Mouse (Mus musculus): ENCODE measurements at regions not wholly inside any gene's neighbourhood (a gene's known extent, or its start where the extent isn't known, plus 50 kb on each side); places are given as distances from the start of the nearest gene placed in this dataset.

DNA sequence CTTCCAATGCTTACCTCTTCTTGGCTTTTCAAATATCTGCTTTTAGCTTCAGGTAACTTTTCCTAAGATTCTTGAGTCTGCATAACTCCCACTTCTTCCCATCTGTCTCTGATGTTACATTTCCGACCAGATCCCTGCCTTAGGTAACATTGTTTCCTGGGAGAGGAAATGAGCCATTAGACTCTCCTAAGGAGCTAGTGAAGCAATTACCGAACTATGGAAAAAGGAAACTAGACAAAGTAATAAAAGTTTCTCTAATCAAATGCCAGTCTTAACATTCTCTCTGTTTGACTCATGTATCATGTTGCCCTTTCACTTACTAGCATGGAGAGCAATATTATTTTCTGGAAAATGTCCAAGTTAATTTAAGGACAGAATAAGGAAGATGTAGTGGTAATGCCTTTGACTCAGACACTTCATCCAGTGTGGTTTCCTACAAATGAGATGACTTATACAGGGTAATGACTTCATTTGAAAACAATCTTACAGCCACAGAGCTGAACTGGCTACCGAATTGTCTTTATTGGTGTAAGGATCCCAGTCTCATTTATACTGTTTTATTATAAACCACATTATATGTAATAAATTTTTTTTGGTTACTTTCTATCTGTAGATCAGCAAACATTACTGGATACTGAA is 263.8 kb upstream of the Fam84a start:
- no peak for DNase-seq (ENCODE audit: low spot score in 2 of 2)

DNA sequence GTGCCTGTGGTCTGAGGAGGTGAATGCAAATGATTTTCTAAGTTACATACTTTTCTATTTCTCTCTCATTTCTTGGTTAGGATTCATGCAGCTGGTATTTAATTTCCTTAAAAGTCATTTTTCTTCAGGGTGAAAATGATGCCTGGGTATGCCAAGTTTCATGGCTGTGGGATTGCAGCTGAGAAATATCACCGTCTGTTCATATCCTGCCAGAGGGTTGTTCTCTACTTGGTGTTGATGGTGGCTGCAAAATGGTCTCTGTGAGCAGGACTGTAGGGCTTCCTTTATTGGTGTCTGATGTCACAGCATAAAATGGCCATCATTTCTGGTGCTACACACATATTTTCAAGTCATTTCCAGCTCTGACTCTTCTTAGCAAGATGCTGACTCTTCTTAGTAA is 259.2 kb upstream of the Fam84a start:
- no peak for DNase-seq (ENCODE audit: low spot score in 2 of 2)

DNA sequence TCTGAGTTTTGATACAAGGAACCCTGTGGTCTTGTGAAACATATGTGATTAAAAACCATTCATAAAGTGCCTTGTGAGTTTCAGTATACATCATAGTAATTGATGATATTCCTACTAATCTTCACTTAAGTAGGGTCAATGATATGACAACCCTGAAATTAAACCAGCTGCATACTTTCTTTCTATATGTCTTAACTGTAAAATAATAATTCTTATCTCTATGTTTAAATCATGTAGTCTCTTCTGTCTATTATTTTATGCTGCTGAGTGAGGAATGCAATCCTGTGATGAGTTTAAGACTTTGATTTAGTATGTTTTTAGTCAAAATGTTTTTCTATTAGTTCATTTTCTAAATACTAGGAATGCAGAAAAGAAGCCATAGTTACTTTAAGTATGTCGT is 253.9 kb upstream of the Fam84a start:
- DNase-seq (ENCODE audit: low spot score in 2 of 2) = no peak

DNA sequence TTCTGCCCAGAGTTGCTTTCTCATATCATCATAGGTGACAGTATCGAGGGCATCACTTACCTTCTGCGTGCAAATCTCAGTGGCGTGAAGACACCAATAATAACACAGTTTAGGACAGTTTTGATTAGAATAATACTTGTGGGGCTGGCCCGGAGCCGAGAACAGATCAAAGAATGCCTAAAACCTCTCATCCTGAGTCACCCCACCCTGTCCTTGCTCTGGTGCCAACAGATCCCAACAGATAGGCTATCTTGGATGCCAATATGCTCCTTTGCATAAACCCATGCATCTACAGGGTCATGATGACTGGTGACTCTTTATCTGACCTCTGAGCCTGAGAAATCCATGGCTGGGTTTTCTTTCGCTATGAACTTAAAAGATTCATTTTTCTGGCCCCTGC is 224.4 kb upstream of the Fam84a start:
- no peak for DNase-seq (ENCODE audit: low spot score in 2 of 2)

DNA sequence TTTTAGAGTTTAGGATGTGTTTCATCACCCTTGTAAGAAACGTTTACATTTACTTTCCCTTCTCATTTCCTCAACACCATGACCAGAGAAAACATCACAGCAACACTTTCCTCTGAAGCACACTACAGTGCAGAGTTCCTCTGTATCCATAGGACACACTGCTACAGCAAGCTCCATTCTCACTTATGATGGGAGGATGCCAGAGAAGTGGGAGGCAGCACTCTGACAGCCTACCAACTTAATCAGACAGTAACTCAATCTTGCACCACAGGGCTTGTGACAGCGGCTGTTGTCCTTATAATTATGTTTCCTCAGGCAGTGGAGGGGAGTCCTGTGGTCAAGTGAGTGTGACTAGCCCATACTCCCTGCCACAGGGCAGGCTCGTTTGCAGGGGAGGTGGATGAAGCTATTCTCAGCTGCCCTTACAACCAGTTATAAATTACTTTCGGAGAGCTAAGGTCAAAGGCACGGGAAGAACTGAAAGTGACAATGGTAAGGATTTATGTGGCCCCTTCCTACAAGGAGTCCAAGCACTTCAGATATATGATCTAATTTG is 186.5 kb upstream of the Fam84a start:
- peak in 1 of 2 experiments; percentile 3 for DNase-seq (ENCODE audit: low spot score in 2 of 2)

DNA sequence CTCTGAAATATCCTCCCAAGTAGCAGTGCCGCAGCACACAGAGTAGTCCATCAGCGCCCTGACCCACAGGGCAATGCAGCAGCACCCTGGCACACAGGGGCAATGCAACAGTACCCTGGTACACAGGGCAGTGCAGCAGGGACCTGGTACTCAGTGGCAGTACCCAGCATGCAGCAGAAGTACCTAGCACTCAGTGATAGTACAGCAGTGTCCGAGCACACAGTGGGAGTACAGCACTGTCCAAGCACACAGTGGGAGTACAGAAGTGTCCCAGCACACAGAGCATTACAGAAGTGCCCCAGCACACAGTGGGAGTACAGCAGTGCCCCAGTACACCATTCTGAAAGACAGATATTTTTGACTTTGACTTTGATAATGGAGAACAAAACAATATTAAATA is 186.0 kb upstream of the Fam84a start:
- DNase-seq (ENCODE audit: low spot score in 2 of 2) = no peak

DNA sequence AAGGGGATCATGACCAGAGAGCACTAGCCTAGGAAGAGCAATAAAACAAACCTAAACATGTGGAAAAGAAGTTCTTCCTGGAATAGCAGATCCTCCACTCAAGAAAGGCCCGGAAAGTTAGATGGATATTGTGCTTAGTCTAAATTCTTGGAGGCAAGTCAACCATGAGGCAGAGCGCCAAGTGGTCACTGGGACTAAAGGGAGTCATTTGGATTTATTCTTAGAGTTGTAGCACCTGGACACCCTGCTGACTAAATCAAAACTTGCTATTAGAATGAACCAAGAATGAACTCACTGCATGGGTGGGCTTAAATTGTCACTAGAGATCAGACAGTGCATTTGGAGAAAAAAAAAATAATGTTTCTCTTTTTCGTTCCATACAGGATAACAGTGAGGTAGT is 166.8 kb upstream of the Fam84a start:
- no peak for DNase-seq (ENCODE audit: low spot score in 2 of 2)

DNA sequence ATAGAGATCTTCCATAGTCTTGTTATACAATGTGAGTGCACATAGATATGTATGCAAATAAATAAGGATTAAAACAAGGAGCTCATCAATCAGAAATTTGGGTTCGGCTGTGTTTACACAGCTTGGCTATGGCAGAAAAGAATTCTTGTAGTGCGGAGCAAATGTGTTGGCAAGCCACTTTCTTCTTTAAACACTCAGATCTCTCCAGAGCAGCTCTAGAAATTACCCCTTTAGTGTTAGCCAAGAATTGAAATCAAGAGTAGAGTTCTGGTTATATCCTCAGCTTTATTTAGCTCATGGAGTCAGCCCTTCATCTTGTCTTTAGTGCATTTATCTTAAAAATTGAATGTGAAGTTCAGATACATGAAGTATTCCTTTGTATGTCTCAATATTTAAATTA is 164.5 kb upstream of the Fam84a start:
- DNase-seq (ENCODE audit: low spot score in 2 of 2) = no peak

DNA sequence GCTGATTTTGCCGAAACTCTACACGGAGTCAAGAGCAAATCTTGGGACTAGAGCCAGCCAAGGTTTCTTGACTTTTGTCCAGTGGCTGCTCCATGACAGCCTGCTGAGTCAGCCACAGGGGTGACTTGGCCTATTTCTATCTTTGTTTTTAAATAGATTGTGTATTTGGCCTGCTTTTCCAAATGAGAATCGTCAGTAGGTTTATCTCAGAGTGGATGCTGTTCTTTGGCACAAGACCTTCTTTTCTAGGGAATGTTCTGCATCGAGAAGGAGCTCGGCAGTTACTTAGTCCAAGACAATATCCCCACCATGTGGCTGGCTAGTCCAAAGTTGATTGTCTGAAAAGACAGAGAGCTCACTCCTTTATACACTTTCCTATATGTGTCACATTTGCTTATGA is 163.9 kb upstream of the Fam84a start:
- no peak for DNase-seq (ENCODE audit: low spot score in 2 of 2)

DNA sequence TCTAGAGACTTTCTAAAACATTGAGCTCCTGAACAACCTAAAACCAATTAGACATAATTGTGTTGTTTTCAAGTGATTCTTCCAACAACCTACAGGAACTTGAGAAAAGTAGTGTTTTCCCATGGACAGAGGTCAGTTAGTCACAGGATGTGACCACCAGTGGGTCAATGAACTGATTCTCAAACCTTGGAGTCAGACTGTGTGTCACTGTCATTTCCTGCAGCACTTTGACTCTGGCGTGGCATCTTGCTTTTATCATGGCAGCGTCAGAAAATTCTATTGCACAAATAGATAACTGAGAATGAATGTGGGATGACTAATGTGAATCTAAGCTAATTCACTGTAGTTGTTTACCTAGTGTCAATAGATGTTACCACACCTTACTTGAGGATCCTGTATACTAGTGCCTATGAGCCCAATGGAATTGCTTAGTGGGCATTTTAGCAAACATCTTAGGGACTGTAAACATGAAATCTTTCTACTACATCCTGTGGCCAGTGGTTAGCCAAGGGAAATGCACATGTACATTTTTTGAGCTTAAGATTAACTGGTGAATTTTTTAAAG is 150.6 kb upstream of the Fam84a start:
- no peak for DNase-seq (ENCODE audit: low spot score in 2 of 2)

DNA sequence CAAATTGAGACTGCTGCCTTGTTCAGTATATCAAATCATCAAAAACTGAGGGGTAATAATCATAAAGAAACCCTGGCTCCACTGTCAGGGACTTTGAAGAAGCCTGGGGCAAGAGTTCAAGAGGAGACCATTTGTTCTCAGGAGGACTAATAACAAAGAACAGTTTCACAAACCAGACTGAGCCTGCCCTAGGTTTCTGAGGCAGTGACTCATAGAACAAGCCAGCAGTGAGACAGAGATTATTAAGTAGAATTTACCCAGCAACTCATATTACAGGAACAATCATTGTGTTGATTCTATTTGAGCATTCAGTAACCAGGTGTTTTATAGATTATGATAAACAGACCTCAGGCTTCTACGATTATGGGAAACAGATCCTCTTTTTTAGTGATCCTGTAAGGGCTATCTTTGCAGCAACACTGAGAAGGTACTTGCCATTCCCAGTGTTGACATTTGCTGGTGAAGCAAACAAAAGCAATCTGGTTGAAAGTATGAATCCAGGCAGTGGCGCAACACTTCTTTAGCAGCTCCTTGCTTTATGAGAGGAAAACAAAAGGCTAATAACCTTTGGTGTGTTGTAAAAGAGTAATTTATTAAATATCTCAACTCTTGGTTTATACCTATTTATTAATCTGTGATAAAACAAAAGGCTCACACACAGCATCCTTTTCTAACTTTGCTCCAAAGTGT is 150.0 kb upstream of the Fam84a start:
- DNase-seq (ENCODE audit: low spot score in 2 of 2) = no peak

DNA sequence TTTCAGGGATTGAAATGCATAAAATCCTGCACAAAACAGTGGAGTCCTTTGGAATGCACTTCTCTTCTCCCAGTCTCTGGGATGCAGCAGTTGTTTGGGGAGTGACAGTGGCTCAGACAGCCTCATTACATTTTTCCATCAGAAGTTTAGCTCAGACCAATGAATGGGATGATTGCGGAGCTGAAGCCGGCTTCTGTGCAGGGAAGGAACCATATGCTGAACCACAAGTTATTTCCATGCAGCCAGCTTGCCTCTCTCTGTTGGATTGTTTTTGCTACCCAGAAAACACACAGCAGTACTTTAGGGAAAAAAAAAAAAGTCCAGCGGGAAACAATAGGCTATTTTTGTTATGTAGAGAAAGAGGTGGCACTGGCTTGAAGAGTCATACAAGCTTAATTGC is 140.2 kb upstream of the Fam84a start:
- DNase-seq (ENCODE audit: low spot score in 2 of 2) = no peak

DNA sequence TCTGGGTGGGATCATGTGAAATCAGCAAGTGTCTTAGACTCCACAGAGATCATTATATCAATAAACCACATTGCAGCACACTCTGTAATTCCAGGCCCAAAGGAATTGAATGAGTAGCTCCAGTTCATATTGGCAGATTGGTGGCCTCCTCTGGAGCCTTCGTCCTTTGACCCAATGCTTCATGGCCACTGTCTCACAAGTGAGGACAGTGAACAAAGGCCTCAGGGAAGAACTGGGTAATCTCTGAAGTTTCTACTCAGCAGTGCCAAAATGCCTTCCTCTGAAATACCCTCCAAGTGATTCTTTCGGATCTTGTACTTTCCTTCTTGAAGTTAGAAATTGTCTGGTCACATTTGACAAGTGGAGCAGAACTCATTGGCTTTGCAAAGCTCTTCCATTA is 135.8 kb upstream of the Fam84a start:
- DNase-seq (ENCODE audit: low spot score in 2 of 2) = no peak

DNA sequence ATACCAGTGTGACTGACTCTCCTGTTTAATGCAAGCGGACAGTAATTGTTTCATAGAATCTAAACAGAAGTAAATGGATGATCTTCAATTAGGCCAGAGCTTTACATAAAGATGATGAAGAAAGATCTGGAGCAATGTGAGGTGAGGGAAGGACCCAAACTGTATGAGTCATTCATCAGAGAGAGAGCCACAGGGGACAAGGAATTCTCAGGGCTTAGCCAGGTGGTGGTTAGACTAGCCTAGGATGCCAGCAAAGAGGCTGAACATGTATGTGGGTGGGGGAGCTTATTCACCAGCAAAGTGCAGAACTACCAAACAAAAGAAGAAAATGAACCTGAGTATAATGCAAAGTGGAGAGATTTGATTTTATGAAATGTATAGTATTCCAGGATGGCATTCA is 134.8 kb upstream of the Fam84a start:
- no peak for DNase-seq (ENCODE audit: low spot score in 2 of 2)

DNA sequence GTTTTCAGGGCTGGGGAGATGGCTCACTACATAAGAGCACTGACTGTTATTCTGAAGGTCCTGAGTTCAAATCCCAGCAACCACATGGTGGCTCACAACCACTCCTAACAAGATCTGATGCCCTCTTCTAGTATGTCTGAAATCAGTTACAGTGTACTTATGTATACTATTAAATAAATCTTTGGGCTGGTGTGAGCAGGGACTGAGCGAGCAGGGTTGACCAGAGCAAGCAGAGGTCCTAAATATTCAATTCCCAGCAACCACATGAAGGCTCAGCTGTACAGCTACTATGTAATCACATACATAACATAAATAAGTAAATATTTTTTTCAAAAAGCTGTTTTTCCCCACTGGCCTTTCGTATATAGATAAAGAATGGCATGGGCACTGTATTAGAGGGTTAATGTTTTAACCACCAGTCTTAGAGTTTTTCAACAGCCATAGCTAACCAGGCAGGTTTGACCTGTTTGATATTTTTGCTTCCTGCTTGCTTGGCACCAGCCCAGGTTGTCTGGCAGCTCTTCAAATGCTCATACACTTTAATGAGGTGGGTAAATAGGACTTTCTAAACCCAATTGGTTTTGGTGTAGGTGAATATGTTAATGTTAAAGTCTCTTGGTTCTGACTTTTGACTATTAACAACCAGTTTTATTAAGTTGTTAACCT is 134.1 kb upstream of the Fam84a start:
- no peak for DNase-seq (ENCODE audit: low spot score in 2 of 2)

DNA sequence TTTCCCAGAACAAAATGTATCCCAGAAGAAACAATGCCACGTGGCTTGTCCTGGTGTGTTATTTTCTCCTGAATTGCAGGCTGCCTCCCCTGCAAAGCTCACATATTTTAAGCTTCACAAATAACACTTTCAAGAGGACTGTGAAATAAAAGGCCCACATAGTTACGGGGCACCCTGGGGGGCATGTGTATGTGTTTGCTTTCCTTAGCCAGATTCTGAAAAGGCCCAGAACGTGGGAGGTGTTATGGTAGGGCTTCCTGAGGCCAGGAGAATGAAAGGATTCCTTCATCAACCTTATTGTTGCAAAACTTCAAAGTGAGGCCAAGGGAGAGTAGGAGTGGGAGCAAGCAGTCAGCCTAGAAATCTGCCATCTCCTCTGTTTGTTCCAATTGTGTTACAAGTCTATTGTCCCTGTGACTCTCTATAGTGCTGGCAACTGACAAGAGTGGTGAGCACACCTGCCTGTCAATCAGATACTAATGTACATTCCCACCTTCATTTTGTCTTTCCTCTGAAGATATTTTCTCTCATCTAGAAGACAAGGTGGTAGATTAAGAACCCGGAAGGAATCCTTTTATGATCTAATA is 131.3 kb upstream of the Fam84a start:
- DNase-seq (ENCODE audit: low spot score in 2 of 2) = peak in 1 of 2 experiments; percentile 10

DNA sequence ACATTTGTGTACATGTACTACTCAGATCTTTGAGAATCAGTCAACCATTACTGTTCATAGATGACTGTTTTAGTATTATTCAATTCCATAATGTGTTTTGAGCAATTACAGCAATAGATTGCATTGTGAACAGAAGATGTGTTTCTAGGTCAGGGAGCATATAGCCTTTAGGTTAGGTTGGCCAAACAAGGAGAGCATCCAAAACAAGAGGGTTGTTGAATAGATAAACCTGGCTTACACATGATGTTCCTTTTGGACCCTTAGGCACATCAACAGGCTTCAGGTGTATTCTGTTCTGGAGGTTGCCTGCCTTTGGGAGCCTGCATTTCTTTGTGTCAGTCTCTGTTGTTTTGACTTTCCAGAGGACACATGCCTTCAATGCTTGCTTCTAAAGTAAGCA is 123.4 kb upstream of the Fam84a start:
- no peak for DNase-seq (ENCODE audit: low spot score in 2 of 2)

DNA sequence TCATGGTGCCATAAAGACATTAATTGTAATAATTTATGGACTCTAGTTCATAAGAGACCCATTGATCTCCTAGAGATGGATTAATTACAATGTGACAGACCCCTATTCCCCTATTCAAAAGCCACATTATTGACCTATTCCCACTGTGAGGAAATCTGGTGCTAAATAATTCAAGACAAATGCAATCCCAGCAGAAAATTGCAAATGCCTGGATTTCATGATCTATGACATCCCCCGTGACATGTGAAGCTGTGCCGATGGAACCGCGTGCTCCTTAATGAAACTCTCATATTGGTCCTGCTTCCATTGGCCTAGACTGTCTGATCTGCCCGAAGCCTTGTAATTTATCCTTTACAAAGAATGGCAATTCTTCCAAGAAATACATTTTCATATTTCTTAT is 122.9 kb upstream of the Fam84a start:
- DNase-seq (ENCODE audit: low spot score in 2 of 2) = no peak

DNA sequence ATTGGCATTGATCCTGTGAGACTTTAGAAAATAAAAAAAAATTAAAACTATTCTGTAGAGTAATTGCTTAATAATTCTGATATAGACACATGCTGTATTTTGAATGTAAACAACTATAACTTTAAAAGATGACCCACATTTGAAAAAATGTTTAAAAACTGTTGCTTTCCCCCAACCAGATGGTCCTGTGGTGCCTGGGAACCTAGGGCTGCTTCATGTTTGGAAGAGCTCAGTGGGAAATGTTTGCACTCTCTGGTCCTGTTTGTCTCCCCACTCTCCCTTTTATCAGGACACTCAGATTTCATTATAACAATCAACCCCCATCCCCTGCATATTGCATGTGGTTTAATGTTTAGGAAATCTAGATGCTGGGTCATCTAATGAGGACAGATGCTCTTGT is 119.4 kb upstream of the Fam84a start:
- no peak for DNase-seq (ENCODE audit: low spot score in 2 of 2)

DNA sequence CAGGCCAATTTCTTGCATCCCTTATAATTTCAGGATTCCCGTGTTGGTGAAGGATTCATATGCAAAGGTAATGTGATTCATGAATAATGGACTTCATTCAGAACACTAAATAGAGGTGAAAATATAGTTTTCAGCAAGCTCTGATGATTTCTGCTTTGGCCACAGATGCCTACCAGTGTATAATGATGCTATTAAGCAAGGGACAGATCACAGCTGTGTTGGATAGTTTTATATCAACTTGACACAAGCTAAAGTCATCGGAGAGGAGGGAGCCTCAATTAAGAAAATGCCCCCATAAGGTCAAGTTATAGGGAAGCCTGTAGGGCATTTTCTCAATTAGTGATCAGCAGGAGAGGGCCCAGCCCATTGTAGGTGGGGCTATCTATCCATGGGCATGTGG is 109.2 kb upstream of the Fam84a start:
- DNase-seq (ENCODE audit: low spot score in 2 of 2) = no peak

DNA sequence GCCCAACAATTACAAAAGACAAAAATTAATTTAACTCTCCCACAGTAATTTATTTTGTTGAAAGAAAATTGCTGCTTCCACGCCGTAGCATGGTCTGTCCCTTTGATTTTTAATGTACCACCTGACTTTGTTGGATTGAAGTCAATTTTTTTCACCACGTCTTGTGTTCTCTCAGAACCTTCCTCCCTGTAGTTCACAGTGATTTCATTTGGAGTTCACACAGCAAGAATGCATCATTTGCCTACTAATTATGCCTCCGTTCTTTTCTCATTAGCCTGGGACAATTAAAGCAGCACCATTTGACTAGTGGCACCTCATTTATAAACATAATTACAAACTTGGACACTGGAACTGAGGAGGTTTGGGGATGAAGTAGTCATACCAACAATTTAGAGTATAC is 108.4 kb upstream of the Fam84a start:
- no peak for DNase-seq (ENCODE audit: low spot score in 2 of 2)

DNA sequence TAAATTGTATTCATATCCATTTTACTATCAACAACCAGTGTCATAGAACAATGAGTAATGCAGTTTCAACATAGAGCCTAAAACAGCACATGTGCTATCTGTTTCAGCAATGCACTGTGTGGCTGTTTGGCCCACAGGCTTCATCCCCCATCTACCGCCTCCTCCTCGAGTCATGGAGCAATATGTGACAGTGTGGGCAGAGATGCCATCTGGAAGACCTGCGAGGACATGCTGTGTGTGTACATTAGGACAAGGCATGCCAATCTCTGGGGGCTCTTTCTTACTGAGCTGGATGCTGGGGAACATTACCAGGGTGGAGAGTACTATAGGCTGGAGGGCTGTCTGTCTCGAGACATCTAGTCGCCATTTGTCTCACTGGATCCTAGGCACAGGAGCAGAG is 101.5 kb upstream of the Fam84a start:
- peak in 1 of 2 experiments; percentile 5 for DNase-seq (ENCODE audit: low spot score in 2 of 2)

All from frontal cortex, postnatal 10 days (tissue).